Mouse (Mus musculus): ENCODE data around the gene Mtmr1.
"Not testable (repeated sequence)": the region's sequence is repeated elsewhere in the genome, so short reads cannot be mapped to it uniquely, and the experiment has no call there.

The Mtmr1 gene

GRCm38 (mm10) chrX:71364554-71364991, at the start of gene Mtmr1:
TSS of gene Mtmr1 (plus strand) at chrX:71364760.
- DNase-seq (ENCODE audit: extremely low spot score, low read depth, low spot score) = no peak

- DNase-seq (ENCODE audit: extremely low spot score, low read depth, low spot score) = no peak
Observed at GRCm38 (mm10) chrX:71352033-71352432, 12.5 kb upstream of the Mtmr1 start.

- DNase-seq (ENCODE audit: extremely low spot score, low read depth, low spot score) = no peak
Observed at GRCm38 (mm10) chrX:71355331-71355730, 9.2 kb upstream of the Mtmr1 start.

- not testable (repeated sequence) for DNase-seq (ENCODE audit: extremely low spot score, low read depth, low spot score)
Observed at GRCm38 (mm10) chrX:71361793-71362192, 2.8 kb upstream of the Mtmr1 start.

GRCm38 (mm10) chrX:71364062-71364461, 498 bp upstream of the Mtmr1 start:
- no peak for DNase-seq (ENCODE audit: extremely low spot score, low read depth, low spot score)

GRCm38 (mm10) chrX:71365011-71365410, 451 bp downstream of the Mtmr1 start:
- no peak for DNase-seq (ENCODE audit: extremely low spot score, low read depth, low spot score)

GRCm38 (mm10) chrX:71365510-71365909, 950 bp downstream of the Mtmr1 start:
- no peak for DNase-seq (ENCODE audit: extremely low spot score, low read depth, low spot score)

GRCm38 (mm10) chrX:71366973-71367372, 2.4 kb downstream of the Mtmr1 start:
- no peak for DNase-seq (ENCODE audit: extremely low spot score, low read depth, low spot score)

GRCm38 (mm10) chrX:71376781-71377180, 12.2 kb downstream of the Mtmr1 start:
- DNase-seq (ENCODE audit: extremely low spot score, low read depth, low spot score) = no peak

GRCm38 (mm10) chrX:71378435-71378834, 13.9 kb downstream of the Mtmr1 start:
- no peak for DNase-seq (ENCODE audit: extremely low spot score, low read depth, low spot score)

GRCm38 (mm10) chrX:71381571-71381970, 17.0 kb downstream of the Mtmr1 start:
- no peak for DNase-seq (ENCODE audit: extremely low spot score, low read depth, low spot score)

- DNase-seq (ENCODE audit: extremely low spot score, low read depth, low spot score) = no peak
Observed at GRCm38 (mm10) chrX:71396326-71396725, 31.8 kb downstream of the Mtmr1 start.

GRCm38 (mm10) chrX:71406290-71406689, 41.7 kb downstream of the Mtmr1 start:
- no peak for DNase-seq (ENCODE audit: extremely low spot score, low read depth, low spot score)

- no peak for DNase-seq (ENCODE audit: extremely low spot score, low read depth, low spot score)
Observed at GRCm38 (mm10) chrX:71408386-71408785, 43.8 kb downstream of the Mtmr1 start.

GRCm38 (mm10) chrX:71412776-71413175, 48.2 kb downstream of the Mtmr1 start:
- DNase-seq (ENCODE audit: extremely low spot score, low read depth, low spot score) = no peak

- no peak for DNase-seq (ENCODE audit: extremely low spot score, low read depth, low spot score)
Observed at GRCm38 (mm10) chrX:71413616-71414015, 49.1 kb downstream of the Mtmr1 start.

- no peak for DNase-seq (ENCODE audit: extremely low spot score, low read depth, low spot score)
Observed at GRCm38 (mm10) chrX:71424852-71425251, 60.3 kb downstream of the Mtmr1 start.

- DNase-seq (ENCODE audit: extremely low spot score, low read depth, low spot score) = peak; percentile 26
Observed at GRCm38 (mm10) chrX:71425746-71426519, 61.4 kb downstream of the Mtmr1 start.

- DNase-seq (ENCODE audit: extremely low spot score, low read depth, low spot score) = no peak
Observed at GRCm38 (mm10) chrX:71427491-71427890, 62.9 kb downstream of the Mtmr1 start.

GRCm38 (mm10) chrX:71430900-71431299, 66.3 kb downstream of the Mtmr1 start:
- no peak for DNase-seq (ENCODE audit: extremely low spot score, low read depth, low spot score)

GRCm38 (mm10) chrX:71434448-71434847, 69.9 kb downstream of the Mtmr1 start:
- no peak for DNase-seq (ENCODE audit: extremely low spot score, low read depth, low spot score)

- no peak for DNase-seq (ENCODE audit: extremely low spot score, low read depth, low spot score)
Observed at GRCm38 (mm10) chrX:71434860-71435259, 70.3 kb downstream of the Mtmr1 start.

- DNase-seq (ENCODE audit: extremely low spot score, low read depth, low spot score) = no peak
Observed at GRCm38 (mm10) chrX:71435542-71435941, 71.0 kb downstream of the Mtmr1 start.
